Mouse (Mus musculus) embryonic facial prominence, embryonic 12.5 days (tissue): Measurements from ENCODE around the gene Cmtr1. TPM values are rescaled to one million over a fixed set of nuclear protein-coding genes. Genes with fewer than 3 reads are reported as not detected.
"Not testable (repeated sequence)": the region's sequence is repeated elsewhere in the genome, so short reads cannot be mapped to it uniquely, and the experiment has no call there.

Experiments used
- ATAC-seq: fragments of 200-750 bp; cut with Nextera tagmentation; 2 replicates; pipeline ENCODE4 v1.8.0; 2017; ENCODE audit not compliant: insufficient number of reproducible peaks, insufficient read depth, low FRiP score, low TSS enrichment
- H3K27ac ChIP-seq: fragments of 300-500 bp; sonication (generic); 2 replicates; pipeline ENCODE4 v1.5.1; 2016; ENCODE audit warnings: mild to moderate bottlenecking
- H3K27me3 ChIP-seq: fragments of 300-500 bp; sonication (generic); 2 replicates; pipeline ENCODE4 v1.6.1; 2016; ENCODE audit warnings: mild to moderate bottlenecking, moderate library complexity
- H3K36me3 ChIP-seq: fragments of 300-500 bp; sonication (generic); 2 replicates; pipeline ENCODE4 v1.6.1; 2016; ENCODE audit warnings: mild to moderate bottlenecking
- H3K4me1 ChIP-seq: fragments of 300-500 bp; sonication (generic); 2 replicates; pipeline ENCODE4 v1.6.1; 2016
- H3K4me2 ChIP-seq: fragments of 300-500 bp; sonication (generic); replicated peaks from 2 replicates; pipeline ENCODE4 v1.6.1; 2016; ENCODE audit warnings: mild to moderate bottlenecking, moderate library complexity
- H3K4me3 ChIP-seq: fragments of 300-500 bp; sonication (generic); 2 replicates; pipeline ENCODE4 v1.5.1; 2016; ENCODE audit warnings: mild to moderate bottlenecking
- H3K9ac ChIP-seq: fragments of 300-500 bp; sonication (generic); 2 replicates; pipeline ENCODE4 v1.6.1; 2016; ENCODE audit warnings: mild to moderate bottlenecking, moderate library complexity
- H3K9me3 ChIP-seq: fragments of 300-500 bp; sonication (generic); 2 replicates; pipeline ENCODE4 v1.6.1; 2016; ENCODE audit warnings: mild to moderate bottlenecking, moderate library complexity
- WGBS: fragments of 180-500 bp; shearing (Covaris S2); methylation state at CpG from one replicate; pipeline ENCODE4 v1.1.7; 2016; 5-methylcytosine and 5-hydroxymethylcytosine counted together
- polyA plus RNA-seq: library from polyadenylated mRNA; unstranded; fragments of >200 nt; fragmentation: Nextera tagmentation; extraction: Ambion mirVana; gene quantifications from 2 replicates; pipeline ENCODE4 v1.2.1, GENCODE M21; 2016

The Cmtr1 gene
- 142 and 147 TPM in 2 replicates for polyA plus RNA-seq

- peaks cover 18% of the 10 kb centered on the region for H3K36me3 ChIP-seq
- H3K27ac ChIP-seq = peak within 1 kb of the TSS; percentile 90
- H3K27me3 ChIP-seq = no peaks in the 10 kb centered on the region
- H3K9ac ChIP-seq = peak within 1 kb of the TSS; percentile 99
- no peaks in the 10 kb centered on the region for H3K9me3 ChIP-seq
- 2% methylated on average over 41 of the region's 41 CpGs for WGBS
- peak within 1 kb of the TSS; percentile 78 for H3K4me2 ChIP-seq
- ATAC-seq = peak; percentile 94
- peaks cover 7% of the 10 kb centered on the region for H3K4me1 ChIP-seq
- peak within 1 kb of the TSS; percentile 98 for H3K4me3 ChIP-seq
Observed at GRCm38 (mm10) chr17:29660076-29660761, at the start of gene Cmtr1. Gene Cmtr1, plus strand, starts transcription at chr17:29660595.

- not testable (repeated sequence) for ATAC-seq, H3K9me3 ChIP-seq, H3K27me3 ChIP-seq, H3K27ac ChIP-seq, H3K9ac ChIP-seq, H3K36me3 ChIP-seq, H3K4me3 ChIP-seq, H3K4me2 ChIP-seq
- WGBS = 85% methylated on average over 5 of the region's 5 CpGs
- H3K4me1 ChIP-seq = peaks cover 33% of the 10 kb centered on the region
Observed at GRCm38 (mm10) chr17:29613453-29613852, 46.9 kb upstream of the Cmtr1 start.

GRCm38 (mm10) chr17:29614115-29615023, 46.0 kb upstream of the Cmtr1 start, which contains the start of the genes Rnf8 and Gm28043:
Gene Rnf8, plus strand, starts transcription at chr17:29614790.
Gene Gm28043, plus strand, starts transcription at chr17:29614876.
- peak; percentile 85 for ATAC-seq

GRCm38 (mm10) chr17:29615024-29615551, 45.3 kb upstream of the Cmtr1 start:
- 0% methylated on average over 41 of the region's 43 CpGs for WGBS
- H3K4me1 ChIP-seq = peaks cover 33% of the 10 kb centered on the region
- H3K36me3 ChIP-seq = peaks cover 16% of the 10 kb centered on the region
- H3K27me3 ChIP-seq = no peaks in the 10 kb centered on the region
- peak overlapping the region; percentile 92 for H3K4me3 ChIP-seq
- H3K9me3 ChIP-seq = no peaks in the 10 kb centered on the region
- peak overlapping the region; percentile 75 for H3K4me2 ChIP-seq
- H3K27ac ChIP-seq = peak overlapping the region; percentile 96
- no peak; the same call in 1 of the 2 replicates for ATAC-seq
- peak overlapping the region; percentile 97 for H3K9ac ChIP-seq

More at GRCm38 (mm10) chr17:29614115-29615023, 46.0 kb upstream of the Cmtr1 start, which contains the start of the genes Rnf8 and Gm28043:
- peak within 1 kb of the TSS; percentile 97 for H3K9ac ChIP-seq
- WGBS = 2% methylated on average over 52 of the region's 52 CpGs
- peak within 1 kb of the TSS; percentile 75 for H3K4me2 ChIP-seq
- H3K4me3 ChIP-seq = peak within 1 kb of the TSS; percentile 92
- H3K27ac ChIP-seq = peak within 1 kb of the TSS; percentile 96
- peaks cover 33% of the 10 kb centered on the region for H3K4me1 ChIP-seq
- no peaks in the 10 kb centered on the region for H3K27me3 ChIP-seq
- H3K36me3 ChIP-seq = peaks cover 9% of the 10 kb centered on the region
- H3K9me3 ChIP-seq = no peaks in the 10 kb centered on the region

GRCm38 (mm10) chr17:29615616-29616015, 44.8 kb upstream of the Cmtr1 start:
- peak overlapping the region; percentile 92 for H3K4me3 ChIP-seq
- H3K9ac ChIP-seq = peak overlapping the region; percentile 97
- peak overlapping the region; percentile 75 for H3K4me2 ChIP-seq
- H3K27ac ChIP-seq = peak overlapping the region; percentile 96
- peaks cover 19% of the 10 kb centered on the region for H3K36me3 ChIP-seq
- H3K9me3 ChIP-seq = no peaks in the 10 kb centered on the region
- no peaks in the 10 kb centered on the region for H3K27me3 ChIP-seq
- WGBS = 7% methylated on average over 4 of the region's 4 CpGs
- no peak for ATAC-seq
- peaks cover 33% of the 10 kb centered on the region for H3K4me1 ChIP-seq

GRCm38 (mm10) chr17:29619231-29619630, 41.2 kb upstream of the Cmtr1 start:
- WGBS = 79% methylated on average over 3 of the region's 3 CpGs
- H3K27me3 ChIP-seq = no peaks in the 10 kb centered on the region
- peaks cover 27% of the 10 kb centered on the region for H3K4me1 ChIP-seq
- H3K27ac ChIP-seq = no peak overlapping the region
- no peak overlapping the region for H3K4me2 ChIP-seq
- peaks cover 55% of the 10 kb centered on the region for H3K36me3 ChIP-seq
- H3K9ac ChIP-seq = no peak overlapping the region
- H3K9me3 ChIP-seq = no peaks in the 10 kb centered on the region
- H3K4me3 ChIP-seq = no peak overlapping the region
- ATAC-seq = no peak

GRCm38 (mm10) chr17:29623488-29623887, 36.9 kb upstream of the Cmtr1 start:
- Histone ChIP-seq H3K36me3 (peaks cover 96% of the 10 kb centered on the region), H3K27ac (no peak overlapping the region), H3K4me3 (no peak overlapping the region), H3K4me1 (no peaks in the 10 kb centered on the region), H3K9ac (no peak overlapping the region), H3K4me2 (no peak overlapping the region), H3K9me3 (no peaks in the 10 kb centered on the region), H3K27me3 (no peaks in the 10 kb centered on the region)
- WGBS = 96% methylated on average over 8 of the region's 8 CpGs
- no peak for ATAC-seq

GRCm38 (mm10) chr17:29627285-29627684, 33.1 kb upstream of the Cmtr1 start:
- no peaks in the 10 kb centered on the region for H3K4me1 ChIP-seq
- H3K27ac ChIP-seq = no peak overlapping the region
- no peak overlapping the region for H3K4me2 ChIP-seq
- 90% methylated on average over 9 of the region's 9 CpGs for WGBS
- H3K9ac ChIP-seq = no peak overlapping the region
- no peaks in the 10 kb centered on the region for H3K27me3 ChIP-seq
- H3K4me3 ChIP-seq = no peak overlapping the region
- peaks cover 94% of the 10 kb centered on the region for H3K36me3 ChIP-seq
- no peak for ATAC-seq
- H3K9me3 ChIP-seq = no peaks in the 10 kb centered on the region

- 89% methylated on average over 5 of the region's 5 CpGs for WGBS
- no peak for ATAC-seq
- no peaks in the 10 kb centered on the region for H3K4me1 ChIP-seq
- no peak overlapping the region for H3K27ac ChIP-seq
- H3K4me3 ChIP-seq = no peak overlapping the region
- H3K9me3 ChIP-seq = no peaks in the 10 kb centered on the region
- no peak overlapping the region for H3K9ac ChIP-seq
- H3K27me3 ChIP-seq = no peaks in the 10 kb centered on the region
- peaks cover 92% of the 10 kb centered on the region for H3K36me3 ChIP-seq
- H3K4me2 ChIP-seq = no peak overlapping the region
Observed at GRCm38 (mm10) chr17:29628946-29629345, 31.4 kb upstream of the Cmtr1 start.

GRCm38 (mm10) chr17:29629620-29630019, 30.8 kb upstream of the Cmtr1 start:
- ATAC-seq = no peak
- no peak overlapping the region for H3K4me3 ChIP-seq
- H3K4me2 ChIP-seq = no peak overlapping the region
- 81% methylated on average over 5 of the region's 5 CpGs for WGBS
- H3K36me3 ChIP-seq = peaks cover 92% of the 10 kb centered on the region
- H3K27ac ChIP-seq = no peak overlapping the region
- no peaks in the 10 kb centered on the region for H3K27me3 ChIP-seq
- no peaks in the 10 kb centered on the region for H3K4me1 ChIP-seq
- no peak overlapping the region for H3K9ac ChIP-seq
- H3K9me3 ChIP-seq = no peaks in the 10 kb centered on the region

- no peaks in the 10 kb centered on the region for H3K9me3 ChIP-seq
- H3K4me1 ChIP-seq = no peaks in the 10 kb centered on the region
- no peak overlapping the region for H3K4me3 ChIP-seq
- no peaks in the 10 kb centered on the region for H3K27me3 ChIP-seq
- no peak for ATAC-seq
- H3K4me2 ChIP-seq = no peak overlapping the region
- no peak overlapping the region for H3K9ac ChIP-seq
- 93% methylated on average over 11 of the region's 11 CpGs for WGBS
- H3K36me3 ChIP-seq = peaks cover 92% of the 10 kb centered on the region
- no peak overlapping the region for H3K27ac ChIP-seq
Observed at GRCm38 (mm10) chr17:29632312-29632711, 28.1 kb upstream of the Cmtr1 start.
